Mouse (Mus musculus): ENCODE measurements around the gene Hist1h4k.

GRCm38 (mm10) chr13:21733466-21733865 lies 16.8 kb downstream of the Hist1h4k start:
- no peak for TF ChIP-seq CTCF (IDR thresholded peaks at IDR 0.05; ENCODE audit: low read depth)
- TF ChIP-seq EP300 (IDR thresholded peaks at IDR 0.05; ENCODE audit: low read depth), result no peak
